Mouse (Mus musculus): Measurements from ENCODE around the gene Fhod1. TPM values are rescaled to one million over a fixed set of nuclear protein-coding genes. Genes with fewer than 3 reads are reported as not detected.

The Fhod1 gene
- polyA plus RNA-seq, 1 experiment from 2014 or later, result 0.39 TPM

- Histone ChIP-seq H3K4me3 (ENCODE audit: low read depth, low read length) (no peak overlapping the region), H3K4me2 (ENCODE audit: low read length) (peak overlapping the region; percentile 36), H3K9ac (ENCODE audit: low read length) (no peak overlapping the region; the same call in 1 of the 2 replicates), H3K36me3 (ENCODE audit: control insufficient read depth, insufficient read depth, low read length) (peaks cover 69% of the 10 kb centered on the region), H3K27ac (ENCODE audit: low read depth, low read length) (no peak overlapping the region), H3K9me3 (replicated peaks; ENCODE audit: control insufficient read depth, low read length) (no peaks in the 10 kb centered on the region), H3K27me3 (replicated peaks; ENCODE audit: control insufficient read depth, insufficient read depth, low read length) (no peaks in the 10 kb centered on the region), H3K4me1 (ENCODE audit: control insufficient read depth, insufficient read depth, low read length) (0 out of 2 replicates have a peak, but pooled peaks cover 3% of the 10 kb centered on the region)
- 74% methylated on average over 5 of the region's 5 CpGs for WGBS
- ATAC-seq (0 out of 2 replicates have a peak, but pooled peaks have one; percentile 6), DNase-seq (ENCODE audit: low spot score) (no peak)
These were observed 41.5 kb downstream of the Fhod1 start for GRCm38 (mm10) chr8:105306146-105306691.

GRCm38 (mm10) chr8:105305211-105306145 is 42.3 kb downstream of the Fhod1 start, which contains the start of gene Elmo3:
TSS of gene Elmo3 (plus strand) at chr8:105305601.
- DNase-seq (ENCODE audit: low spot score), result peak; percentile 21
- ATAC-seq, result peak; percentile 33
- Histone ChIP-seq H3K9ac (ENCODE audit: low read length) (peak within 1 kb of the TSS; percentile 46), H3K9me3 (replicated peaks; ENCODE audit: control insufficient read depth, low read length) (no peaks in the 10 kb centered on the region), H3K4me3 (ENCODE audit: low read depth, low read length) (no peak within 1 kb of the TSS), H3K27me3 (replicated peaks; ENCODE audit: control insufficient read depth, insufficient read depth, low read length) (no peaks in the 10 kb centered on the region), H3K4me2 (ENCODE audit: low read length) (peak within 1 kb of the TSS; percentile 36), H3K36me3 (ENCODE audit: control insufficient read depth, insufficient read depth, low read length) (peaks cover 76% of the 10 kb centered on the region), H3K27ac (ENCODE audit: low read depth, low read length) (peak within 1 kb of the TSS; percentile 5; the same call in 1 of the 2 replicates), H3K4me1 (ENCODE audit: control insufficient read depth, insufficient read depth, low read length) (0 out of 2 replicates have a peak, but pooled peaks cover 3% of the 10 kb centered on the region)
- WGBS, result 11% methylated on average over 24 of the region's 30 CpGs

- DNase-seq (ENCODE audit: low spot score) (peak; percentile 20), ATAC-seq (peak; percentile 12)
These were observed 43.2 kb downstream of the Fhod1 start for GRCm38 (mm10) chr8:105304325-105305210.

GRCm38 (mm10) chr8:105303874-105304273 is 43.9 kb downstream of the Fhod1 start:
- Histone ChIP-seq H3K4me2 (ENCODE audit: low read length) (no peak overlapping the region), H3K36me3 (ENCODE audit: control insufficient read depth, insufficient read depth, low read length) (peaks cover 81% of the 10 kb centered on the region), H3K9ac (ENCODE audit: low read length) (no peak overlapping the region), H3K27ac (ENCODE audit: low read depth, low read length) (no peak overlapping the region), H3K4me3 (ENCODE audit: low read depth, low read length) (no peak overlapping the region), H3K9me3 (replicated peaks; ENCODE audit: control insufficient read depth, low read length) (no peaks in the 10 kb centered on the region), H3K4me1 (ENCODE audit: control insufficient read depth, insufficient read depth, low read length) (peaks cover 5% of the 10 kb centered on the region), H3K27me3 (replicated peaks; ENCODE audit: control insufficient read depth, insufficient read depth, low read length) (no peaks in the 10 kb centered on the region)
- no peak for ATAC-seq
- WGBS, result 84% methylated on average over 9 of the region's 9 CpGs
- DNase-seq (ENCODE audit: low spot score), result no peak

More at GRCm38 (mm10) chr8:105304325-105305210, 43.2 kb downstream of the Fhod1 start:
- Histone ChIP-seq H3K9ac (ENCODE audit: low read length) (no peak overlapping the region), H3K9me3 (replicated peaks; ENCODE audit: control insufficient read depth, low read length) (no peaks in the 10 kb centered on the region), H3K27me3 (replicated peaks; ENCODE audit: control insufficient read depth, insufficient read depth, low read length) (no peaks in the 10 kb centered on the region), H3K4me1 (ENCODE audit: control insufficient read depth, insufficient read depth, low read length) (0 out of 2 replicates have a peak, but pooled peaks cover 3% of the 10 kb centered on the region), H3K4me2 (ENCODE audit: low read length) (no peak overlapping the region), H3K27ac (ENCODE audit: low read depth, low read length) (peak overlapping the region; percentile 5; the same call in 1 of the 2 replicates), H3K36me3 (ENCODE audit: control insufficient read depth, insufficient read depth, low read length) (peaks cover 82% of the 10 kb centered on the region), H3K4me3 (ENCODE audit: low read depth, low read length) (no peak overlapping the region)
- 67% methylated on average over 9 of the region's 9 CpGs for WGBS

- ATAC-seq (no peak), DNase-seq (ENCODE audit: low spot score) (no peak)
- H3K9ac ChIP-seq (ENCODE audit: low read length), result no peak overlapping the region
- H3K4me3 ChIP-seq (ENCODE audit: low read depth, low read length), result no peak overlapping the region
- H3K27me3 ChIP-seq (replicated peaks; ENCODE audit: control insufficient read depth, insufficient read depth, low read length), result no peaks in the 10 kb centered on the region
- H3K36me3 ChIP-seq (ENCODE audit: control insufficient read depth, insufficient read depth, low read length), result peaks cover 80% of the 10 kb centered on the region
- no peak overlapping the region for H3K27ac ChIP-seq (ENCODE audit: low read depth, low read length)
- peaks cover 10% of the 10 kb centered on the region for H3K4me1 ChIP-seq (ENCODE audit: control insufficient read depth, insufficient read depth, low read length)
- no peak overlapping the region for H3K4me2 ChIP-seq (ENCODE audit: low read length)
- no peaks in the 10 kb centered on the region for H3K9me3 ChIP-seq (replicated peaks; ENCODE audit: control insufficient read depth, low read length)
- 94% methylated on average over 8 of the region's 8 CpGs for WGBS
These were observed 44.4 kb downstream of the Fhod1 start for GRCm38 (mm10) chr8:105303396-105303795.

- DNase-seq (ENCODE audit: low spot score), result no peak
- Histone ChIP-seq H3K4me2 (ENCODE audit: low read length) (no peak overlapping the region), H3K4me1 (ENCODE audit: control insufficient read depth, insufficient read depth, low read length) (peaks cover 15% of the 10 kb centered on the region), H3K27me3 (replicated peaks; ENCODE audit: control insufficient read depth, insufficient read depth, low read length) (no peaks in the 10 kb centered on the region), H3K9me3 (replicated peaks; ENCODE audit: control insufficient read depth, low read length) (no peaks in the 10 kb centered on the region), H3K9ac (ENCODE audit: low read length) (no peak overlapping the region), H3K4me3 (ENCODE audit: low read depth, low read length) (no peak overlapping the region), H3K36me3 (ENCODE audit: control insufficient read depth, insufficient read depth, low read length) (peaks cover 61% of the 10 kb centered on the region), H3K27ac (ENCODE audit: low read depth, low read length) (no peak overlapping the region)
- no peak for ATAC-seq
- 96% methylated on average over 8 of the region's 8 CpGs for WGBS
These were observed 47.8 kb downstream of the Fhod1 start for GRCm38 (mm10) chr8:105299962-105300361.

GRCm38 (mm10) chr8:105298351-105299252 is 49.2 kb downstream of the Fhod1 start:
- H3K36me3 ChIP-seq (ENCODE audit: control insufficient read depth, insufficient read depth, low read length), result peaks cover 49% of the 10 kb centered on the region
- peak overlapping the region; percentile 91 for H3K9ac ChIP-seq (ENCODE audit: low read length)
- peak overlapping the region; percentile 92 for H3K4me2 ChIP-seq (ENCODE audit: low read length)
- peaks cover 15% of the 10 kb centered on the region for H3K4me1 ChIP-seq (ENCODE audit: control insufficient read depth, insufficient read depth, low read length)
- H3K9me3 ChIP-seq (replicated peaks; ENCODE audit: control insufficient read depth, low read length), result no peaks in the 10 kb centered on the region
- DNase-seq (ENCODE audit: low spot score) (no peak), ATAC-seq (no peak)
- 64% methylated on average over 18 of the region's 18 CpGs for WGBS
- H3K4me3 ChIP-seq (ENCODE audit: low read depth, low read length), result peak overlapping the region; percentile 97
- no peaks in the 10 kb centered on the region for H3K27me3 ChIP-seq (replicated peaks; ENCODE audit: control insufficient read depth, insufficient read depth, low read length)
- no peak overlapping the region for H3K27ac ChIP-seq (ENCODE audit: low read depth, low read length)
